Mouse (Mus musculus): ENCODE data around the gene Ccno.

- TF ChIP-seq HCFC1 (IDR thresholded peaks at IDR 0.05; ENCODE audit: borderline replicate concordance, insufficient read depth, low read length) (no peak), ZC3H11A (IDR thresholded peaks at IDR 0.05; ENCODE audit: borderline replicate concordance, low read depth, low read length) (no peak)
Observed at GRCm38 (mm10) chr13:112938130-112938529, 49.5 kb upstream of the Ccno start.

Measured in ES-E14 (cell line).